Mouse (Mus musculus) lung, embryonic 16.5 days (tissue): Measurements from ENCODE around the gene Slc22a12. TPM values are rescaled to one million over a fixed set of nuclear protein-coding genes. Genes with fewer than 3 reads are reported as not detected.

Source experiments
- ATAC-seq: fragments of 200-750 bp; cut with Nextera tagmentation; 2 replicates; pipeline ENCODE4 v1.8.0; 2017; ENCODE audit warnings: low read depth, mild to moderate bottlenecking, moderate library complexity
- H3K27ac ChIP-seq: fragments of 300-500 bp; sonication (generic); 2 replicates; pipeline ENCODE4 v1.5.1; 2014; ENCODE audit warnings: mild to moderate bottlenecking, control low read depth, low read length
- H3K27me3 ChIP-seq: fragments of 300-500 bp; sonication (generic); 2 replicates; pipeline ENCODE4 v1.6.1; 2014; ENCODE audit warnings: low read depth, low read length, mixed read lengths; ENCODE audit not compliant: control insufficient read depth, insufficient read depth
- H3K36me3 ChIP-seq: fragments of 300-500 bp; sonication (generic); 2 replicates; pipeline ENCODE4 v1.6.1; 2014; ENCODE audit warnings: low read length; ENCODE audit not compliant: control insufficient read depth, insufficient read depth
- H3K4me1 ChIP-seq: fragments of 300-500 bp; sonication (generic); replicated peaks from 2 replicates; pipeline ENCODE4 v1.6.1; 2014; ENCODE audit warnings: low read length, mixed read lengths; ENCODE audit not compliant: control insufficient read depth, insufficient read depth
- H3K4me2 ChIP-seq: fragments of 300-500 bp; sonication (generic); 2 replicates; pipeline ENCODE4 v1.6.1; 2014; ENCODE audit warnings: low read depth, low read length, control low read depth
- H3K4me3 ChIP-seq: fragments of 300-500 bp; sonication (generic); 2 replicates; pipeline ENCODE4 v1.5.1; 2014; ENCODE audit warnings: mild to moderate bottlenecking, low read length, control low read depth
- H3K9ac ChIP-seq: fragments of 300-500 bp; sonication (generic); 2 replicates; pipeline ENCODE4 v1.6.1; 2014; ENCODE audit warnings: low read length, control low read depth
- H3K9me3 ChIP-seq: fragments of 300-500 bp; sonication (generic); 2 replicates; pipeline ENCODE4 v1.6.1; 2016; ENCODE audit warnings: low read length; ENCODE audit not compliant: control insufficient read depth
- WGBS: fragments of 180-500 bp; shearing (Covaris S2); extraction: QIAGEN DNeasy Blood & Tissue Kit; methylation state at CpG from one replicate; pipeline ENCODE4 v1.1.7; 2014; 5-methylcytosine and 5-hydroxymethylcytosine counted together
- polyA plus RNA-seq: library from polyadenylated mRNA; unstranded; fragments of >200 nt; fragmentation: Nextera tagmentation; extraction: Ambion mirVana; gene quantifications from 2 replicates; pipeline ENCODE4 v1.2.1, GENCODE M21; 2015

Slc22a12 gene
- polyA plus RNA-seq, 1 experiment from 2014 or later = not detected

- Histone ChIP-seq H3K4me3 (no peak overlapping the region), H3K4me2 (no peak overlapping the region), H3K36me3 (no peaks in the 10 kb centered on the region), H3K9me3 (no peaks in the 10 kb centered on the region), H3K27me3 (peaks cover 34% of the 10 kb centered on the region), H3K27ac (no peak overlapping the region), H3K9ac (no peak overlapping the region), H3K4me1 (peaks cover 19% of the 10 kb centered on the region)
- WGBS = 72% methylated on average over 17 of the region's 17 CpGs
- no peak for ATAC-seq
Measured at GRCm38 (mm10) chr19:6527839-6528531, 14.8 kb downstream of the Slc22a12 start.

- no peak overlapping the region for H3K27ac ChIP-seq
- no peak overlapping the region for H3K4me2 ChIP-seq
- no peak for ATAC-seq
- 83% methylated on average over 3 of the region's 3 CpGs for WGBS
- H3K27me3 ChIP-seq = peaks cover 30% of the 10 kb centered on the region
- H3K4me1 ChIP-seq = peaks cover 15% of the 10 kb centered on the region
- no peak overlapping the region for H3K4me3 ChIP-seq
- no peaks in the 10 kb centered on the region for H3K36me3 ChIP-seq
- no peaks in the 10 kb centered on the region for H3K9me3 ChIP-seq
- H3K9ac ChIP-seq = no peak overlapping the region
Measured at GRCm38 (mm10) chr19:6527439-6527838, 15.4 kb downstream of the Slc22a12 start.

- H3K9me3 ChIP-seq = no peaks in the 10 kb centered on the region
- no peak overlapping the region for H3K27ac ChIP-seq
- no peak overlapping the region for H3K9ac ChIP-seq
- peaks cover 2% of the 10 kb centered on the region for H3K4me1 ChIP-seq
- peaks cover 16% of the 10 kb centered on the region for H3K27me3 ChIP-seq
- no peak for ATAC-seq
- no peak overlapping the region for H3K4me3 ChIP-seq
- no peak overlapping the region for H3K4me2 ChIP-seq
- WGBS = 78% methylated on average over 9 of the region's 9 CpGs
- H3K36me3 ChIP-seq = no peaks in the 10 kb centered on the region
Measured at GRCm38 (mm10) chr19:6526010-6526409, 16.8 kb downstream of the Slc22a12 start.

- H3K4me3 ChIP-seq = no peak overlapping the region
- H3K9ac ChIP-seq = no peak overlapping the region
- H3K27ac ChIP-seq = no peak overlapping the region
- no peaks in the 10 kb centered on the region for H3K9me3 ChIP-seq
- 65% methylated on average over 4 of the region's 4 CpGs for WGBS
- H3K4me2 ChIP-seq = no peak overlapping the region
- H3K4me1 ChIP-seq = no peaks in the 10 kb centered on the region
- ATAC-seq = no peak
- peaks cover 11% of the 10 kb centered on the region for H3K27me3 ChIP-seq
- H3K36me3 ChIP-seq = no peaks in the 10 kb centered on the region
Measured at GRCm38 (mm10) chr19:6525023-6525422, 17.8 kb downstream of the Slc22a12 start.

GRCm38 (mm10) chr19:6522289-6522688 lies 20.5 kb downstream of the Slc22a12 start:
- Histone ChIP-seq H3K36me3 (no peaks in the 10 kb centered on the region), H3K27me3 (no peaks in the 10 kb centered on the region), H3K4me2 (no peak overlapping the region), H3K27ac (no peak overlapping the region), H3K4me3 (no peak overlapping the region), H3K9me3 (no peaks in the 10 kb centered on the region), H3K4me1 (no peaks in the 10 kb centered on the region), H3K9ac (no peak overlapping the region)
- no peak for ATAC-seq
- WGBS = 86% methylated on average over 14 of the region's 14 CpGs

GRCm38 (mm10) chr19:6521630-6522029 lies 21.2 kb downstream of the Slc22a12 start:
- no peaks in the 10 kb centered on the region for H3K9me3 ChIP-seq
- H3K36me3 ChIP-seq = no peaks in the 10 kb centered on the region
- H3K27me3 ChIP-seq = no peaks in the 10 kb centered on the region
- H3K4me1 ChIP-seq = no peaks in the 10 kb centered on the region
- 74% methylated on average over 3 of the region's 3 CpGs for WGBS
- no peak overlapping the region for H3K9ac ChIP-seq
- ATAC-seq = no peak
- no peak overlapping the region for H3K4me2 ChIP-seq
- no peak overlapping the region for H3K27ac ChIP-seq
- no peak overlapping the region for H3K4me3 ChIP-seq

GRCm38 (mm10) chr19:6519483-6519882 lies 23.3 kb downstream of the Slc22a12 start:
- 50% methylated on average over 2 of the region's 2 CpGs for WGBS

GRCm38 (mm10) chr19:6518601-6519000 lies 24.2 kb downstream of the Slc22a12 start:
- Histone ChIP-seq H3K4me3 (no peak overlapping the region), H3K4me1 (no peaks in the 10 kb centered on the region), H3K9me3 (no peaks in the 10 kb centered on the region), H3K27me3 (no peaks in the 10 kb centered on the region), H3K27ac (no peak overlapping the region), H3K4me2 (no peak overlapping the region), H3K9ac (no peak overlapping the region), H3K36me3 (no peaks in the 10 kb centered on the region)
- no peak for ATAC-seq
- 33% methylated on average over 5 of the region's 5 CpGs for WGBS

More at GRCm38 (mm10) chr19:6519483-6519882, 23.3 kb downstream of the Slc22a12 start:
- no peaks in the 10 kb centered on the region for H3K36me3 ChIP-seq
- no peak for ATAC-seq
- no peaks in the 10 kb centered on the region for H3K4me1 ChIP-seq
- H3K27me3 ChIP-seq = no peaks in the 10 kb centered on the region
- no peaks in the 10 kb centered on the region for H3K9me3 ChIP-seq
- no peak overlapping the region for H3K9ac ChIP-seq
- H3K4me2 ChIP-seq = no peak overlapping the region
- no peak overlapping the region for H3K27ac ChIP-seq
- no peak overlapping the region for H3K4me3 ChIP-seq

GRCm38 (mm10) chr19:6516153-6516552 lies 26.7 kb downstream of the Slc22a12 start:
- Histone ChIP-seq H3K27me3 (peaks cover 18% of the 10 kb centered on the region), H3K4me3 (no peak overlapping the region), H3K4me2 (no peak overlapping the region), H3K27ac (no peak overlapping the region), H3K36me3 (no peaks in the 10 kb centered on the region), H3K9ac (no peak overlapping the region), H3K4me1 (no peaks in the 10 kb centered on the region), H3K9me3 (no peaks in the 10 kb centered on the region)
- ATAC-seq = no peak
- WGBS = 47% methylated on average over 8 of the region's 8 CpGs
